Mouse (Mus musculus) neural tube, embryonic 13.5 days (tissue): ENCODE measurements around the gene Tlr9. TPM values are rescaled to one million over a fixed set of nuclear protein-coding genes. Genes with fewer than 3 reads are reported as not detected.
A peak's percentile ranks its signal among the peaks of the same experiment; 100 is the strongest.

Source experiments
- ATAC-seq: fragments of 200-750 bp; cut with Nextera tagmentation; 2 replicates; pipeline ENCODE4 v1.8.0; 2017; ENCODE audit warnings: low read depth, mild to moderate bottlenecking, moderate TSS enrichment, moderate library complexity
- H3K27ac ChIP-seq: fragments of 300-500 bp; sonication (generic); replicated peaks from 2 replicates; pipeline ENCODE4 v1.5.1; 2015; ENCODE audit warnings: moderate library complexity, mild to moderate bottlenecking, inconsistent platforms
- H3K27me3 ChIP-seq: fragments of 300-500 bp; sonication (generic); 2 replicates; pipeline ENCODE4 v1.6.1; 2015; ENCODE audit warnings: mild to moderate bottlenecking, inconsistent platforms
- H3K36me3 ChIP-seq: fragments of 300-500 bp; sonication (generic); 2 replicates; pipeline ENCODE4 v1.6.1; 2015; ENCODE audit warnings: mild to moderate bottlenecking, inconsistent platforms
- H3K4me1 ChIP-seq: fragments of 300-500 bp; sonication (generic); replicated peaks from 2 replicates; pipeline ENCODE4 v1.6.1; 2015; ENCODE audit warnings: inconsistent platforms
- H3K4me2 ChIP-seq: fragments of 300-500 bp; sonication (generic); 2 replicates; pipeline ENCODE4 v1.6.1; 2015; ENCODE audit warnings: inconsistent platforms, mild to moderate bottlenecking, moderate library complexity
- H3K4me3 ChIP-seq: fragments of 300-500 bp; sonication (generic); 2 replicates; pipeline ENCODE4 v1.5.1; 2015; ENCODE audit warnings: mild to moderate bottlenecking, inconsistent platforms
- H3K9ac ChIP-seq: fragments of 300-500 bp; sonication (generic); 2 replicates; pipeline ENCODE4 v1.6.1; 2015; ENCODE audit warnings: moderate library complexity, mild to moderate bottlenecking, inconsistent platforms
- H3K9me3 ChIP-seq: fragments of 300-500 bp; sonication (generic); 2 replicates; pipeline ENCODE4 v1.6.1; 2016; ENCODE audit warnings: inconsistent platforms
- whole genome bisulfite sequencing: fragments of 180-500 bp; shearing (Covaris S2); methylation state at CpG from one replicate; pipeline ENCODE4 v1.1.7; 2015; 5-methylcytosine and 5-hydroxymethylcytosine counted together
- polyA plus RNA-seq: library from polyadenylated mRNA; unstranded; fragments of >200 nt; fragmentation: Nextera tagmentation; extraction: Ambion mirVana; gene quantifications from 2 replicates; pipeline ENCODE4 v1.2.1, GENCODE M21; 2015

Tlr9 gene
- polyA plus RNA-seq, 1 experiment from 2014 or later = not detected

DNA sequence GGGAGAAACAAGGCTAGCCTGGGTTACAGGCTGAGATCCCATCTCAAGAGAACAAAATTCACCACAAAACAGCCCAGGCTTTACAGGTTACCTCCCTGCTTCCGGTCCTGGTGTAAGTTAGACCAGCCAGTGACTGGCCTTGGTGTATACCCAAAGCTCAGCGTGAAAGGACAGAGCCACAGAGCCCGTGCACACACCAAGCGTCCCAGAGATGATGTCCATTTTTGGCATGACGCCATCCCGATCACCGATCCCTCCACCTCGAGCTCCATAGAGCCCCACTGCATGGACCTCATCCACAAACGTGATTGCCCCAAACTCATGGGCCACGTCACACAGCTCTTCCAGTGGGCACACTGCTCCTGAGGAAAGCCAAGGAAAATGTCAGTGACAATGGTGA lies 15.5 kb downstream of the Tlr9 start:
- no peak overlapping the region for H3K9ac ChIP-seq
- no peaks in the 10 kb centered on the region for H3K9me3 ChIP-seq
- no peaks in the 10 kb centered on the region for H3K4me1 ChIP-seq
- WGBS = 95% methylated on average over 10 of the region's 10 CpGs
- H3K27me3 ChIP-seq = no peaks in the 10 kb centered on the region
- no peak overlapping the region for H3K27ac ChIP-seq
- no peak overlapping the region for H3K4me2 ChIP-seq
- H3K4me3 ChIP-seq = no peak overlapping the region
- peaks cover 100% of the 10 kb centered on the region for H3K36me3 ChIP-seq
- ATAC-seq = no peak

DNA sequence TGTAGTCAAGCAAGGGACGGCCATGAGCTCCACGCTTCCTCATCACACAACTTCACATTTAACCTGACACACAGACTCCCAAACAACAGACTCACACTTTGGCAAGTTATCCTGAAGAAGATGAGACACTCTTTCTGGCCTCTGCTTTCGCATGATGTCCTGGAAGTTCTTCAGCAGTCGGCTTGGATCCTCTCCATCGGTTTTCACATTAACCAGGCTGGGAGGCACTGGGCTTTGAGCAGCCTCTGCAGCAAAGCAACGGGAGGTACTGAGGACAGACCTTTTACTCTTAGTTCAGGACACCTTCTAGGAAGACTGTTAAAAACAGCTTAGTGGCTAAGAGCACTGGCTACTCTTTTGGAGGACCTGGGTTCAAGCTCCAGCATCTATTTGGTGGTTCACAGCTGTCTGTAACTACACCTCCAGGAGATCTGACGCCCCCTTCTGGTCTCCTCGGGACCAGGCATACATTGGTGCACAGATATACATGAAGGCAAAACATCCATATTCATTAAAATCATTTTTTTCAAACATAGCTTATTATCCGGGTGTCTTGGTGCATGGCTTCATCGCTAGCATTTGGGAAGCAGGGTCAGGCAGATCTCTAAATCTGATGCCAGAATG lies 19.3 kb downstream of the Tlr9 start:
- Histone ChIP-seq H3K27me3 (no peaks in the 10 kb centered on the region), H3K27ac (no peak overlapping the region), H3K4me1 (peaks cover 7% of the 10 kb centered on the region), H3K9ac (no peak overlapping the region), H3K4me2 (no peak overlapping the region), H3K9me3 (no peaks in the 10 kb centered on the region), H3K36me3 (peaks cover 76% of the 10 kb centered on the region), H3K4me3 (no peak overlapping the region)
- 89% methylated on average over 10 of the region's 10 CpGs for WGBS
- no peak for ATAC-seq

DNA sequence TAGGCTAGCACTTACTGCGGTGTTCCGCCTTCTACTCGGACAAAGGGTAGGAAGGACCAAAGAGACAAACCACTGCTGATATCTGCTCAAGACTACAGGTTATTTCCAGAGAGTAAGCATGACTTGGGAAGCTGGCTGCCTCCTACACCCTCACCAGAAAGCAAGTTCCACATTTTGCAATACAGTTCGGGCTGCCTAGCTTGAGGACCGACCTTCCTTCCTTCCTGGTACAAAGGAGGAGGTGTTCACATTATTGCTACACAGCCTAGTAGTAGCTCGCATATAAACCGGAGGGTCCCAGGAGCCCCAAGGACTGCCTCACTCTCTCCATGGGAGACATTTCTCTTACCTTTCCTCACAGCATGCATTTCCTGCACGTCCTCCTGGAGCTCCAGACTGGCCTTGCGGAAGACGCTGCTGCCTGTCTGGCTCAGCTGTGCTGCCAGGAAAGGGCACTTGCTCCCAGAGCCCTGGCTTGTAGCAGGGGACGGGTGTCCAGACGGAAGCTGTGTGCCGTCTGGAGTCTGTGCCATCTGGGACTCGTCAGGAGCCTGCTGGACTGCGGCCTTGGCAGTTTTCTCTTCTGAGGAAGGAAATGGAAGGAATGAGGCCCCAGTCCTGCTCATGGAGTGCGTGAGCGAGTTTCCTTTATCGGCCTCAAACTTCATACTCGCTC lies 20.6 kb downstream of the Tlr9 start:
- 86% methylated on average over 19 of the region's 19 CpGs for WGBS
- Histone ChIP-seq H3K4me3 (no peak overlapping the region), H3K9ac (no peak overlapping the region), H3K9me3 (no peaks in the 10 kb centered on the region), H3K27me3 (no peaks in the 10 kb centered on the region), H3K4me2 (no peak overlapping the region), H3K27ac (peak overlapping the region; percentile 28; the same call in 1 of the 2 replicates), H3K4me1 (peaks cover 15% of the 10 kb centered on the region), H3K36me3 (peaks cover 63% of the 10 kb centered on the region)
- no peak for ATAC-seq

DNA sequence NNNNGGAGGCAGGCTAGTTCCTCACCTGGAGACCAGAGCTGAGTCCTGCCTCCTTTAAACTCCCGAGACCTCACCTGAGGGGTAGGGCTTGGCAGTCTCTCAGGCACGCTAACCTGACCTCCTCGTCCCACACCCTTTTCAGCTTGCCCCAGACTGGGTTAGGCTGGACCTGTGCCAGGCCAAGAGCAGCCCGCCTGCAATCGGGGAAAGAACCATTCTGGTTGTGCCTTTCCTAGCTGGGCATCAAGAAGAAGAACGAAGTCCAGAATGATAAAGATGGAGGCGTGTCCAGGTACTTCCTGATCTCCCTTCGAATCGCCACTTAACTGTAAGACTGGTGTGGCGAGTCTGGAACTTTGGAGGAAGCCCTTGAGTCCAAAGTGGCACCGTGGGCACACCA lies 27.2 kb downstream of the Tlr9 start:
- Histone ChIP-seq H3K9me3 (no peaks in the 10 kb centered on the region), H3K27me3 (no peaks in the 10 kb centered on the region), H3K4me2 (no peak overlapping the region), H3K27ac (0 out of 2 replicates have a peak overlapping the region, but pooled peaks have one; percentile 3), H3K4me3 (no peak overlapping the region), H3K9ac (no peak overlapping the region), H3K4me1 (peaks cover 49% of the 10 kb centered on the region), H3K36me3 (peaks cover 8% of the 10 kb centered on the region; the same call in 1 of the 2 replicates)
- WGBS = 89% methylated on average over 11 of the region's 11 CpGs
- no peak for ATAC-seq

GRCm38 (mm10) chr9:106250245-106250644 lies 27.8 kb downstream of the Tlr9 start:
- no peak overlapping the region for H3K4me2 ChIP-seq
- no peak for ATAC-seq
- H3K36me3 ChIP-seq = peaks cover 2% of the 10 kb centered on the region; the same call in 1 of the 2 replicates
- H3K4me3 ChIP-seq = no peak overlapping the region
- H3K27ac ChIP-seq = no peak overlapping the region
- WGBS = 49% methylated on average over 4 of the region's 4 CpGs
- H3K9me3 ChIP-seq = no peaks in the 10 kb centered on the region
- H3K9ac ChIP-seq = no peak overlapping the region
- no peaks in the 10 kb centered on the region for H3K27me3 ChIP-seq
- H3K4me1 ChIP-seq = peaks cover 49% of the 10 kb centered on the region

- Histone ChIP-seq H3K27me3 (no peaks in the 10 kb centered on the region), H3K4me2 (no peak overlapping the region), H3K27ac (no peak overlapping the region), H3K9me3 (no peaks in the 10 kb centered on the region), H3K4me1 (peaks cover 47% of the 10 kb centered on the region), H3K36me3 (no peaks in the 10 kb centered on the region), H3K9ac (no peak overlapping the region), H3K4me3 (no peak overlapping the region)
- no peak for ATAC-seq
- WGBS = 76% methylated on average over 8 of the region's 8 CpGs
These were observed 28.7 kb downstream of the Tlr9 start for GRCm38 (mm10) chr9:106251066-106251465.

DNA sequence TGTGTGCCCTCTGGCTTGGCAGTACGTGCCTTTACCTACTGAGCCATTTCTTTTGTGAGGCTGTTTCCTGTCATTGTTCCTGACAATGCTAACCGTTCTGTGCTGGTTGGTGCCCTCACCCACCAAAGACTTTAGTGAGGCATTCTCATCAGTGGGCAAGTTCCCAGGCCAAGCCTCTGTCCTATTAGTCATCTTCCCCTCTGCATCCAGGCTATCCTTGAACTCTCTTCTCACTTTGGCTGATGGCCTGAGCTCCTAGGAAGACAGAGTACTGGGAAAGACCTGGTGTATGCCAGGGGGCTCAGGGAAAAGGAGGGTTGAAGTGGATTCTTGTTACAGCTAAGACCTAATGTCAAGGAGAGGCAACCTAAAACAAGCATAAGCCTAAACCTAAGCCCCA lies 31.6 kb downstream of the Tlr9 start:
- no peak overlapping the region for H3K9ac ChIP-seq
- H3K27ac ChIP-seq = no peak overlapping the region
- H3K4me3 ChIP-seq = no peak overlapping the region
- no peaks in the 10 kb centered on the region for H3K36me3 ChIP-seq
- peaks cover 24% of the 10 kb centered on the region for H3K4me1 ChIP-seq
- WGBS = 53% methylated on average over 2 of the region's 2 CpGs
- H3K4me2 ChIP-seq = no peak overlapping the region
- H3K27me3 ChIP-seq = no peaks in the 10 kb centered on the region
- ATAC-seq = no peak
- H3K9me3 ChIP-seq = no peaks in the 10 kb centered on the region

- 94% methylated on average over 4 of the region's 4 CpGs for WGBS
- Histone ChIP-seq H3K27me3 (no peaks in the 10 kb centered on the region), H3K9ac (no peak overlapping the region), H3K27ac (no peak overlapping the region), H3K9me3 (no peaks in the 10 kb centered on the region), H3K4me2 (no peak overlapping the region), H3K36me3 (no peaks in the 10 kb centered on the region), H3K4me3 (no peak overlapping the region), H3K4me1 (no peaks in the 10 kb centered on the region)
- no peak for ATAC-seq
These were observed 36.0 kb downstream of the Tlr9 start for GRCm38 (mm10) chr9:106258412-106258811.

GRCm38 (mm10) chr9:106258990-106259389 lies 36.6 kb downstream of the Tlr9 start:
- no peak for ATAC-seq
- Histone ChIP-seq H3K9ac (no peak overlapping the region), H3K27ac (no peak overlapping the region), H3K36me3 (no peaks in the 10 kb centered on the region), H3K4me2 (no peak overlapping the region), H3K4me3 (no peak overlapping the region), H3K9me3 (no peaks in the 10 kb centered on the region), H3K27me3 (no peaks in the 10 kb centered on the region), H3K4me1 (no peaks in the 10 kb centered on the region)
- WGBS = 65% methylated on average over 5 of the region's 5 CpGs

DNA sequence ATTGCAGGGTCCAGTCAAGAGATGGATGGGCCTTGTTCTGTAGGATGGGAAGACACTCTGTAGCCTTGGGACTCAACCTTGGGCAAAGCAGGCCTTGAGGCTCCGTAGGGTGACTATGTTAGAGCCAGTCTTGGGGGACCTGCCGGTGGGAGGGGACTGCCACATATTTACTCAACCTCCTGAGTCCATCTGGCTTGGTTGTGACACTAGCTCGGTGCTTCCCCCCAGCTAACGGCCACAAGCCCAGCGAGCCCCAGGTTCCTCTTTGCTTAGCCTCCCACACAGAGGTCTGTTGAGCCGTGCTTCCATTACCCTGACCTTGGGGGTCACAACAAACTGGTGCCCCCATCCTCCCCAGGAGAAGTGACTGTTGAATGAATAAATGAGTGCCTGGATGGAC lies 38.7 kb downstream of the Tlr9 start:
- H3K9ac ChIP-seq = no peak overlapping the region
- no peak overlapping the region for H3K27ac ChIP-seq
- WGBS = 86% methylated on average over 6 of the region's 6 CpGs
- no peaks in the 10 kb centered on the region for H3K4me1 ChIP-seq
- H3K4me2 ChIP-seq = no peak overlapping the region
- no peak overlapping the region for H3K4me3 ChIP-seq
- no peaks in the 10 kb centered on the region for H3K36me3 ChIP-seq
- no peaks in the 10 kb centered on the region for H3K27me3 ChIP-seq
- no peak for ATAC-seq
- H3K9me3 ChIP-seq = no peaks in the 10 kb centered on the region

DNA sequence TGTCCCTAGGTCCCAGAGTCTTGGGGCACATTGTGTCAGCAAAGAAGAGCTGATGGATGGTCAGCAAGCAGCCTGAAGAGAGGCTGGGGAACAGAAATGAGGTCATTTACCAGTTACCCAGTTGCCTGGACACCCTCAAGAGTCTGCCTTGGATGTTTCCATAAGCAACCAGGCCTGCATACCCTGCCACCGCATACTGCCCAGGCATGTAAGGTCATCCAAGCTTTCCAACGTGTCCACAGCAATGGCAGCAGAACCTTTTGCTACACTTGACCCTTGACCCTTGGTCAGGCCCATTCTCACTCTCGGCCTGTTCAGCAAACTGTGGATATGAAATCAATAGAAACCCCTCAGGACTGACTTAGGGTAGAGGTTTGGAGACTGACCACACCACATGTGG lies 39.1 kb downstream of the Tlr9 start:
- ATAC-seq = no peak
- Histone ChIP-seq H3K4me3 (no peak overlapping the region), H3K27ac (no peak overlapping the region), H3K4me1 (no peaks in the 10 kb centered on the region), H3K9ac (no peak overlapping the region), H3K4me2 (no peak overlapping the region), H3K36me3 (no peaks in the 10 kb centered on the region), H3K9me3 (no peaks in the 10 kb centered on the region), H3K27me3 (no peaks in the 10 kb centered on the region)
- WGBS = 79% methylated on average over 3 of the region's 3 CpGs

DNA sequence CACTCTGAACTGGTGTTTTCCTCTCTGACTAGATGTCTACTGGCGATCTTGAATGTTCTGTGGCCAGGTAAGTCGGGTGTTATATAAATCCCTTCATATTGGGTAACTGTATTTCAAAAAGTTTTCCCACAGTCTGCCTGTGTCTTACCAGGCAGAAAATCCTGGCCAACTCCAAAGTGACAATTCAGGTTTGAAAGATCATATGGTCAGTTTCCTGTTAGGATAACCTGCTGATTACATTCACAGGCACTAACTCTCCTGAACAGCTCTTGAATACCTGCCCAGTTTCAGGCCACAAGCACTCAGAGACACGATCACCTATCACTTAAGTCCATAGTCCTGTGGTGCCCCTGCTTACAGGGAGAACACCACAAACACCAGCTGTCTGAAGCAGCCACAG lies 39.7 kb downstream of the Tlr9 start:
- H3K9me3 ChIP-seq = no peaks in the 10 kb centered on the region
- no peak overlapping the region for H3K4me3 ChIP-seq
- no peaks in the 10 kb centered on the region for H3K36me3 ChIP-seq
- H3K4me2 ChIP-seq = no peak overlapping the region
- no peak overlapping the region for H3K27ac ChIP-seq
- H3K27me3 ChIP-seq = no peaks in the 10 kb centered on the region
- no peak for ATAC-seq
- 91% methylated on average over 3 of the region's 3 CpGs for WGBS
- no peak overlapping the region for H3K9ac ChIP-seq
- no peaks in the 10 kb centered on the region for H3K4me1 ChIP-seq
